Mouse (Mus musculus): ENCODE results near the gene Arid2. TPM values are rescaled to one million over a fixed set of nuclear protein-coding genes. Genes with fewer than 3 reads are reported as not detected.
A peak's percentile ranks its signal among the peaks of the same experiment; 100 is the strongest.

Arid2 gene
- total and polyA plus RNA-seq, 3 experiments = 11.9 to 14.1 (median 13.3) TPM

DNA sequence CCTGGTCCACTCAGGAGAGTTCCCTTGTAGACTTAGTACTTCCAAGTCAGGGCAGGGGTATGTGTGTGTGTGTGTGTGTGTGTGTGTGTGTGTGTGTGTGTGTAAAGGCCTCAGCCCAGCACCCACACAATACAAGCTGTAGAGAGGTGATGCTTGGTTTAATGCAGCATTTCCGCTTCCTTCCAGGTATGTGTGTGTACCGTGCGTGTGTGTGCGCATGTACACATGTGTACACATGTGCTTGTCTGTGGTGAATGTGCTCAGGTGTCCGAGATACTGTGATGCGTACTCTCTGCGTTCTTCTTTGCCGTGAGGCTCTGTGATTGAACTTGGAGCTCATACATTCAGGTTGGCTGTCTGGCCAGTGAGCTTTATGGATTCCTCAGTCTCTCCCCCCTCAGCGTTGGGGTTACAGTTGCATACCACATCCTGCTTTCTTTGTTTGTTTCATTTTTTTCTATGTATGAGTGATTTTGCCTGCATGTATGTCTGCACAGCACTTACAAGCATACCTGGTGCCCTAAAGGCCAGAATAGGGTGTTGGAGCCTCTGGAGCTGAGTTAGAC, 10.4 kb downstream of the Arid2 start:
- no peaks in the 10 kb centered on the region for H3K27me3 ChIP-seq (replicated peaks)
- H3K36me3 ChIP-seq (replicated peaks in 1 of 2; ENCODE audit: control insufficient read depth in 1 of 2, insufficient read depth in 1 of 2, low read length in 1 of 2) = peaks cover 17 to 64% of the 10 kb centered on the region in 2 experiments
- in situ Hi-C loops (cut with MboI; ENCODE audit: low pct_ligation_motif_present, low pct_unique_long_range_greater_than_20kb, low sequenced_read_pairs) = no loop called here
- no peaks in the 10 kb centered on the region for H3K9me3 ChIP-seq (replicated peaks; ENCODE audit: low read length)
- peaks cover 2 to 17% of the 10 kb centered on the region in 2 experiments; a peak in 2 of 4 replicates for H3K4me1 ChIP-seq (ENCODE audit: control insufficient read depth in 1 of 2, insufficient read depth in 2 of 2)
- H3K4me3 ChIP-seq (replicated peaks in 1 of 3; ENCODE audit: low read depth in 2 of 3, low read length in 2 of 3, poor library complexity in 1 of 3) = no peak overlapping the region
- no peak overlapping the region for H3K9ac ChIP-seq (ENCODE audit: insufficient read depth, low read depth)
- H3K79me2 ChIP-seq (replicated peaks; ENCODE audit: control insufficient read depth, extremely low read depth, insufficient read depth, poor library complexity, severe bottlenecking) = peaks cover 39% of the 10 kb centered on the region
- no peak overlapping the region for H3K27ac ChIP-seq (ENCODE audit: insufficient read depth, low read depth)
- dilution Hi-C loops (cut with MboI; ENCODE audit: extremely low pct_ligation_motif_present, extremely low pct_unique_long_range_greater_than_20kb, low sequenced_read_pairs) = no loop called here
- no peak for DNase-seq (ENCODE audit: extremely low read depth)
- TF ChIP-seq TCF12 (IDR thresholded peaks at IDR 0.05; ENCODE audit: low read depth, low read length) (no peak), ZKSCAN1 (IDR thresholded peaks at IDR 0.05; ENCODE audit: borderline replicate concordance, low read depth, low read length) (no peak), POLR2A (IDR thresholded peaks at IDR 0.05; ENCODE audit: low read depth, low read length) (no peak), CTCF (conservative IDR thresholded peaks at IDR 0.05 in 1 of 2, IDR thresholded peaks at IDR 0.05 in 1 of 2; ENCODE audit: low read depth in 2 of 2, low read length in 2 of 2) (no peak), EP300 (IDR thresholded peaks at IDR 0.05; ENCODE audit: low read length) (no peak), ZNF384 (IDR thresholded peaks at IDR 0.05; ENCODE audit: low read depth, low read length) (no peak), ELF1 (IDR thresholded peaks at IDR 0.05; ENCODE audit: low read depth, low read length) (no peak), JUND (conservative IDR thresholded peaks at IDR 0.05; ENCODE audit: low read depth, low read length) (no peak), UBTF (IDR thresholded peaks at IDR 0.05; ENCODE audit: low read depth, low read length) (no peak), NELFE (IDR thresholded peaks at IDR 0.05; ENCODE audit: low read depth, low read length) (no peak), USF1 (IDR thresholded peaks at IDR 0.05; ENCODE audit: low read depth, low read length) (no peak), POLR2AphosphoS2 (IDR thresholded peaks at IDR 0.05; ENCODE audit: low read depth, low read length) (no peak), NRF1 (IDR thresholded peaks at IDR 0.05; ENCODE audit: low read depth, low read length) (no peak), CHD2 (IDR thresholded peaks at IDR 0.05; ENCODE audit: low read length) (no peak), SIN3A (IDR thresholded peaks at IDR 0.05; ENCODE audit: low read length) (no peak), RCOR1 (conservative IDR thresholded peaks at IDR 0.05; ENCODE audit: low read depth, low read length) (no peak), MAX (IDR thresholded peaks at IDR 0.05; ENCODE audit: low read length) (no peak), BHLHE40 (IDR thresholded peaks at IDR 0.05; ENCODE audit: low read depth, low read length) (no peak), ETS1 (conservative IDR thresholded peaks at IDR 0.05; ENCODE audit: low read depth, low read length) (no peak), RAD21 (IDR thresholded peaks at IDR 0.05; ENCODE audit: low read depth, low read length) (no peak)
- H3K4me2 ChIP-seq (ENCODE audit: insufficient read depth, low read depth, poor library complexity, severe bottlenecking) = no peak overlapping the region

- Histone ChIP-seq H3K79me2 (replicated peaks; ENCODE audit: control insufficient read depth, extremely low read depth, insufficient read depth, poor library complexity, severe bottlenecking) (peaks cover 2% of the 10 kb centered on the region; the same call in 1 of the 2 replicates), H3K27ac (ENCODE audit: insufficient read depth, low read depth) (peak overlapping the region; percentile 11; the same call in 1 of the 2 replicates), H3K9me3 (replicated peaks; ENCODE audit: low read length) (no peaks in the 10 kb centered on the region), H3K4me3 (replicated peaks in 1 of 3; ENCODE audit: low read depth in 2 of 3, low read length in 2 of 3, poor library complexity in 1 of 3) (no peak overlapping the region), H3K4me2 (ENCODE audit: insufficient read depth, low read depth, poor library complexity, severe bottlenecking) (peak overlapping the region; percentile 44; the same call in 1 of the 2 replicates), H3K36me3 (replicated peaks in 1 of 2; ENCODE audit: control insufficient read depth in 1 of 2, insufficient read depth in 1 of 2, low read length in 1 of 2) (peaks cover 5 to 40% of the 10 kb centered on the region in 2 experiments), H3K4me1 (ENCODE audit: control insufficient read depth in 1 of 2, insufficient read depth in 2 of 2) (peaks cover 10 to 36% of the 10 kb centered on the region in 2 experiments), H3K27me3 (replicated peaks) (no peaks in the 10 kb centered on the region), H3K9ac (ENCODE audit: insufficient read depth, low read depth) (no peak overlapping the region)
- no peak for DNase-seq (ENCODE audit: extremely low read depth)
- dilution Hi-C loops (cut with MboI; ENCODE audit: extremely low pct_ligation_motif_present, extremely low pct_unique_long_range_greater_than_20kb, low sequenced_read_pairs) = no loop called here
- in situ Hi-C loops (cut with MboI; ENCODE audit: low pct_ligation_motif_present, low pct_unique_long_range_greater_than_20kb, low sequenced_read_pairs) = no loop called here
- TF ChIP-seq ETS1 (conservative IDR thresholded peaks at IDR 0.05; ENCODE audit: low read depth, low read length) = no peak
- 0 out of 2 replicates have a peak, but pooled peaks have one; percentile 36 for TF ChIP-seq MYC (IDR thresholded peaks at IDR 0.05; ENCODE audit: low read depth, low read length)
These were observed 22.0 kb downstream of the Arid2 start for GRCm38 (mm10) chr15:96309310-96309709.
